Mouse (Mus musculus) common myeloid progenitor, adult 5-6 weeks (primary cell): ENCODE data around the gene Gjb5. TPM values are rescaled to one million over a fixed set of nuclear protein-coding genes. Genes with fewer than 3 reads are reported as not detected.

ENCODE experiments used
- ATAC-seq: replicated peaks from 2 replicates; pipeline ENCODE4 v1.8.0; 2016; ENCODE audit warnings: low read depth, mild to moderate bottlenecking, moderate TSS enrichment, inconsistent platforms; ENCODE audit not compliant: poor library complexity, severe bottlenecking
- total RNA-seq: library from RNA; stranded (forward); fragments of 200-1000, 187-1606 nt; gene quantifications from 2 replicates; pipeline ENCODE4 v1.2.3, GENCODE M21; 2017

The Gjb5 gene
- total RNA-seq, 1 experiment from 2014 or later = not detected

DNA sequence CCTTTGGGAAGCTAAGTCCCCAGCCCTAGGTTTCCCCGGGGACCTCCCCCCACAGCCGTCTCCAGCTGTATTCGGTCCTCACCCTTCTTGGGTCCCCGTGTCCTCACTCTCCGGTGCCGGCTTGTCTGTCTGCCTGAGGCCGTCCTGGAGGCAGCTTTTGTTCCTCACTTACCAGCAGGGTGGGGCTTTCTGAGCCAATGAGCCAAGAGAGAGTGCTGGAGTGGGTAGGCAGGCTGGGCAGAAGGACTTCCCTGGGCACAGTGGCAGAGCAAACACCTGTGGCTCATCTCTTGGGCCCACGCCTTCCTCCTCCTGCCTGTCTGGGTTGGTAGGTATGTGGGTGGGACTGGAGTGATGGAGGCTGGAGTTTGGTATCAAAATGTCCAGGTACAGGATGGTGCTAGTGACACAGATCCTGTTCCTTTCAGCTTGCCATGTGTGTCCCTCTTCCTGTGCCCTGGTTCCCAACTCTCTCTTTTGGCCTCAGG is 4.0 kb downstream of the Gjb5 start, which contains the start of gene Gjb4:
Gjb4 (minus strand) TSS at position 131 of the 488 bp plus-strand sequence.
- no peak for ATAC-seq

DNA sequence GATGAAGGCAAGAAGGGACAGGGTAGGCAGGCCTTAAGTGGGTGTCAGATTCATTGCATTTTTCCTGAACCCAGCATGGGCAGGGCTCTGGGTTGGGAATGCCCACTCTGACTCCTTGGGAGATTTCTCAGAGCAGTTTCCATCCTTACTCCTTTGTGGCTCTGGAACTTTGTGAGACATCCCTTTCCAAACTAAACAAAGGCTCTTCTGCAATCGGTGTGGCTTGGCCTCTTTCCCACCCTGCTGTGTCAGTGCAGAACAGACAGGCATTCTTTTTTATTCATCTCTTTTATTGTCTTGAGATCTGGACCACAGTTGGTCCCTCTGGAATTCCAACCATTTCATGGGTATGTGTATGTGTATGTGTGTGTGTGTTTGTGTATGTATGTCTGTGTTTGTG is 5.4 kb downstream of the Gjb5 start:
- no peak for ATAC-seq

DNA sequence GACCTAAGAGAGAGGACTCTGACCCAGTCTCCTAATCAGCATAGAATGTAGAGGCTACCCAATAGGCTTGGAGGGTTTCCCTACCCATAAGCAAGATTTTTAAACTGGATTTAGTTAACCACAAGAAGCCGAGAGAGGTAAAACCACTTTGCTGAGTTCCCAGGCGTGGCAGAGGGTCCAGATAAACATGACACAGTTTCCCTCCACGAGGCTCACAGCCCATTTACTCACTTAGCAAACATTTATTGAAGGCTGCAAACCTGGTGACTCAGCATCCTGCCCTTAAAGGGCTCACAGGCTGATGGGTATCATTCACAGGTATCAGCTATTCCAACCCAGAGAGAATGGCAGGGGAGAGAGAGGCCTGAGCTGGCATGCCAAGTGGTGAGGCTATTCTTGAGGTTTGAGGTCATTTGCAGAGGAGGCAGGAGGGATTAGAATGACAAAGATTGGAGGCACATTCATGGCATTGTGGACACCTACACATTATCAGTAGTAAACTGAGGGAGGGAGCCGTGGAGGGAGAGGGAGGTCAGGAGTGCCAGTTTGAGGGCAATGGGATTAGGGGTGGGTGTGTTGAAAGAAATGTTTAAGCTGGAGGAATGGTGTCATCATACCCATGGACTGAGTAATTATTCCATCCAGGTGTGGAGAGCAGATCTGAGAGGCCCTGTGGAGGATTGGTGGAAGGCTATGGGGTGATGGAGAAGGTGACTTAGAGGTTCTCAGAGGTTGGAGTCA is 8.3 kb downstream of the Gjb5 start:
- no peak for ATAC-seq

DNA sequence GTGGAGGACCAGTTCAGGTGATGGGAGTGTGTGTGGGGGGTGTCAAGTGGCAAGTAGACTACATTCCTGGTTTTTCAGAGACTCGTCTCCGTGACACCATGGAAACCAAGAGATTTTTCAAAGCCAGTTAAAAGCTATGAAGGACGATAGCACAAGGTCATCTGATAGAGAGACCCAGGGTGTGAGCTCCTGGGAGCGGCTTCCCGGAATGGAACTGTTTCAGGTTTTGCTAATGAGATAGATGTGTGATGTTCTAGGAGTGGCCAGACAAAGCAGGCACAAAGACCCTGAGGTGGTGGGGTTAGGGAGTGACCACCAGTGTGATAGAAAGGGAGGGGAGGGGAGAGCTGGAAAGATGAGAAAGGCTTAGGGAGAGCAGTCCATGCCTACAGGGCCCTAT is 13.0 kb downstream of the Gjb5 start:
- no peak for ATAC-seq

DNA sequence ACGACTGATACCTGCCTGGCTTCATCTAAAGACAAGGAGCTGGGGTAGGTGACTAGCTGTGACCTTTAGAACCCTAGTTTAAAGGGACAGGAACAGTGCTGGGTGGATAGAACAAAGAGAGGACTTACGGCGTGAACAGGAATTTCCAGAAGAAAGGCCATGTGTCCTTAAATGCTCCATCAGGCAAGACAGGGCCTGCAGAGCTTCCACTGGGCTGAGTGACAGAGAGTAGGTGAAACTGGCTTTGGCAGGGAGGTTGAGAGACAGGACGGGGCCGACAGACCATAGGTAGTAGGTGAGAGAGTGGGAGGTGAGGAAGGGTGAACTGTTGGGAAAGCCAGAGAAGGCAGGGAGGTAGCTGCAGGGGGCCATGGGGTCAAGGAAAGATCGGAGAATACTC is 16.6 kb downstream of the Gjb5 start:
- no peak for ATAC-seq

DNA sequence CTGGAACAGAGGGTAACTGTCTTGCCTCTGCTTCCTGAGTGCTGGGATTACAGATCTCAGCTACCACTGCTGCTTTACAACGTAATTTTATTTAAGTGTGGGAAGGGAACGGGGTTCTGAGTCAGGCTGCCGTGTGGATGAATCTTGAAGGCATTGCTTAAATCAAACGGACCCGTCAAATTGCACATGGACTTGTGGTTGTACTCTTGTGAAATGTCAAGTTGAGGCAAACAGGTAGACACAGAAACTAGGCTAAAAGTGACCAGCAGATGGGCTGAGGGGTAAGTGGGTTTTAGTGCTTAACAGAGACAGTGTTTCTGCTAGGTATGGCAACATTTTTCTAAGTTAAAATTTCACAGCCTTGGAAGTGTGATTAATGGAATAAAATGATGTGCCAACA is 20.3 kb downstream of the Gjb5 start:
- no peak for ATAC-seq

DNA sequence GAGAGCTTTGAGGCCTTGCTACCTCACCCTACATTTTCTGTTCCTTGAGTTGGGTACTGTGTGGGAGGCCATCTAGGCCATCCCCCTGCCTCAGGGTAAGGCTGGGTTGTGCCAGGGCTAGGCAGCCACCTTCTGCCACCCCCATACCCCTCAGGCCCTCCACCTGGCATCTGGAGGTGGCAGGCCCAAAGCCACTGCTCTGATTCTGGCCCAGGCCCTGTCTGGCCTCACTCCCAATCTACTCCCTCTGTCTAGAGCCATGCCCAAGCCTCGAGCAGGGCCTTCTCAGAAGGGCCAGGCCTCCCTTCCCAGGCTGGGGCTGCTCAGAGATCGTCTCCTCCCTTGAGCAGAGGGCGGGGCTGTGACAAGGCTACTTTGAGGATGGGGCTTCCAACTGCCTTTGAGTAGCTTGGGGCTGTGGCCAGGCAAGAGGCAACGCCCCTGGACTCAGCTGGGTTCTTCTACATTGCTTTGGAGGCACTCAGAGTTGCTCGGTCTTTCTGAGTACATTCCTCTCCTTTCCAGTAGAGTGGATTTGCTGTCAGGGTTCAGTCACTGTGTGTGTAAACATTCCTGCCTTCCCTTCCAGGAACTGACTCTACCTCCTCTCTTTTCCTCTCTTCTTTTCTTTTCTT is 23.0 kb downstream of the Gjb5 start:
- no peak for ATAC-seq

DNA sequence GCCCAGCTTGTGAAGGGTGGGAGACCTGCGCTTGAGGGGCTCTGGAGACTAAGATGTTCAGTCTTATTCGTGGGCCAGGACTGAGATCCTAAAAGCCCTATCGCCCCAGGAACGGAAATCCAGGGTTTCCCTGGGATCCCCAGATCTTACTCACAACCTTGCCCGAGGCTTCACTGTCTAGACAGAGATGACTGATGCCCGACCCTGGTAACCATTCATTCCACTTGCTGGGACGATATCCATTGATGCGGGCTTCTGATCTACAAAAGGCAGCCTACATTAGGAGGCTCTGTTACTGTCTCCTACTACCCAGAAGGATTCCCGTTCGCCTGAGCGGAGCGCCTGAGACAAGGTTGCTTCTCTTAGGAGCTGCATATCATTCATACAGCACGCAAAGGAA is 26.8 kb downstream of the Gjb5 start:
- ATAC-seq = no peak

DNA sequence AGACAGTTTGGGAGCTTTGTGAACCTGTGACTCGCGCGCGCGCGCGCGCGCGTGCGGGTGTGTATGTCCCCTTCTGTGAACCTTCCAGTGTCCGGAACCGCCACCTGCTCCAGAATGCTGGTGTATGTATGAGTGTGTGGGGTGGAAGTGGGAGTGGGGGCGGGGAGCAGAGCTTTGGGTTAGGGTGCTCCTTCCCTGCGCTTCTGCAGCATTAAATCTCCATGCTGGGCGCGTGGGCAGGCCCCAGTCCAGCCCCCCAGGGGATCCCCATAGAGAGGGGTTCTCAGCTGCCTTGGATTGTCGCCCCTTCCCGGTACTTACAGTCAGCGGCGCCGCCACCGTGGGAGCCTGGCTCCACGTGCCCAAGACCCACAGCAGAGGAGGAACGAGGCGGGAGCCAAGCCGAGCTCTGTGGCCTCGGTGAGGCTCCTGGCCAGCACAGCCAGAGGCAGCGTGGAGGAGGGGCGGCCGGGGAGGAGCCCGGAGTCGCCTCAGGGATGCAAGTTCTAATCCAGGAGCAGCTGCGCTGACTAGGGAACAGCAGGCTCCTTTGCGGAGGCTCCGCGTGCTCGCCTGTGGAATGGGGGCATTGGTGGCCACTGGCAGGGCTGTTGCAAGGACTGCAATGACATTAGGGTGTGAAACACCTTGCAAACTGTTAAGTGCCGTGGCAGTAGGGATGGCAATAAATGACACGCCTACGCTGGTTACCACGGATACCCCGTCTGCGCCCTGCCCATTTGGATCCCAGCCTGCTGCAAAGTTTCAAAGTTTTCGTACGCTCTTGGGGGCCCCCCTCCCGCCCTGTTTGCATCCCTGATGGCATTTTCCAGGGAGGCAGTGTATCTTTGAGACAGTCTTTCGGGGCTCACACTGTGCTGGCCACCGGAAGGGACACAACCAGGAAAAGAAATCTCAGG is 27.5 kb downstream of the Gjb5 start, which contains the start of gene Gjb3:
Gjb3 (minus strand) TSS at position 664 of the 920 bp plus-strand sequence.
- peak; percentile 30 for ATAC-seq

DNA sequence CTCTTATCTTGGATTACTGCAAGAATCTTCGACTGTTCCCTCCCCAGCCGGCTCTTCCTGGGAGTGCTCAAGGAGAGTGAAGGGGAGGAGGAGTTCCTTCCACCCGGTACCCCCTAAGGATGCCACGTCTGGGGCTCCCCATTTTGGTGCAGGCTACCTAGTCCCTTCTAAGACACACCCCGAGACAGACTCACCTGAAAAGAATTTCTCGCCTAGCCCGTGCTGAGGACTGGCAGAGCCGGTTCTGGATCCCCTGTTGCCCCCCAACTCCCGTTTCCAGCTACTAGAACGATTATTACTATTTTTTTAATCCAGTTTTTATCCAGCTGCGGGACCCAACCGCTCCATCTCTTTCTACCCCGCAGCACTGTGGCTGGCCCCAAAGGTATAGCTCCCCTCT is 28.2 kb downstream of the Gjb5 start:
- no peak for ATAC-seq

DNA sequence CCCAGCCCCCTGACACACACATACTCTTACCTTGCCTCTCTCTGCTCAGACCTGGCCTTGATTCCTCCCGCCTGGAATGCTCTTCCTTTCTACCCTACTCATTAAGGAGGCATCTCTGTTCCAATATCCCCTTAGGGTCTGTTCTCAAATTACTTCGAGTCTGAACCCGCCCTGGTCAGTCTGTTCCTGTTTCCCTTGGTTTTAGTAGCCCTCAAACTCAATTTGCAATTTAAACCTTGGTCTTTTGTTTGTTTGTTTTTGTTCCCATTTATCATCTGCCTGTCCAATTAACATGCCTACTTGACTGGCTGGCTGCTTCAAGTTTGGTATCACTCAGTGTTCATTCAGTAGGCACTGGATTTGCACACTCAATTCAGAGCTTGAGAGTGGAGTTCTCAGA is 28.9 kb downstream of the Gjb5 start:
- no peak for ATAC-seq

DNA sequence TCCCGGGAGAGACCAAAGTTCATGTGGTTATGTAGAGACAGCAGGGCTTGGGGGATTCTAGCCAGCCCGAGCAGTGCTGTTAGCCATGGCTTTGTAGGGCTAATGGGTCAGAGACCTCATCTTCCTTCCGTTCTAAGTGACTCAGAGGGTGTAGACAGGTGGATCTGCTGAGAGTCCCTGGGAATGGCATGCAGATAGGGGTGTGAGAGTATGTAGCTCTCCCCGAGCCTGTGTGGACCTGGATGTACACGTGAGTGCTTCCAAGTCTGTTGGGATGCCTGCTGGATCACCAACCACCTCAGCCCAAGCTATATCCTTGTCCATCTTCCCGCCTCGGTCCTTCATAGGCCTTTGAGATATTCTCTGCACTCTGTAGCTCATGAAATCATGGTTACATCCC is 29.6 kb downstream of the Gjb5 start:
- ATAC-seq = no peak

DNA sequence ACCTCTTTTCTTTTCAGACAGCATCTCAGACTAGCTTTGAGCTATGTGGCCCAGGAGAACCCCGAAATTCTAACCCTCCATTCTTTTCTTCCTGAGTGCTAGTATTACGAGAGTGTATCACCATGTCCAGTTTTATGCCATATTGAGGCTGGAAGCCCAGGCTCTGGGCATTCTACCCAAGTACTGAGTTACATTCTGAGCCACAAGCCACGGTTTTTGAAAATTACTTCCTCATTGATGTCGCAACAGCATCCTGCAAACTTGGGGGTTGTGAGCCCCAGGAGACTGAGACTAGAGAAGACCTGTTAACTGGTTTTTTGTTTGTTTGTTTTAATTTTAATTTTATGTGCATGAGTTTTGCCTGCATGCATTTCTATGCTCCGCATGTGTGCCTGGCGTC is 30.2 kb downstream of the Gjb5 start:
- ATAC-seq = peak; percentile 71

DNA sequence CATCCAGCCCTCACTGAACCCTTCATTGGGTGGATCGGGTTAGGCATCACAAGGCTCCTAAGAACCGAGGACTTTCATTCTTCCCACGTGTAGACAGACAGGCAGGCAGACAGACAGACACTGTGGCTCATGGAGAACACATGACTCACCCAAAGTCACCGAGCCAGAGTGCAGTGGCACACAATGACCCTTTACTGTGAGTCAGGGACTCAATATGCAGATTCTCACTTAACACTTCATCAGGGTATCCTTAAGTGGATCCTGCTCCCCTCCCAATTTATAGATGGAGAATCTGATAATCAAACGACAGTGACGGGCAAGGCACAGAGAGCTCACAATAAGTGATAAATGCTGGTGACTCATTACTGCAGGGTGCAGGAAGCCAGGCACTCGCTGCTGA is 30.7 kb downstream of the Gjb5 start:
- no peak for ATAC-seq

DNA sequence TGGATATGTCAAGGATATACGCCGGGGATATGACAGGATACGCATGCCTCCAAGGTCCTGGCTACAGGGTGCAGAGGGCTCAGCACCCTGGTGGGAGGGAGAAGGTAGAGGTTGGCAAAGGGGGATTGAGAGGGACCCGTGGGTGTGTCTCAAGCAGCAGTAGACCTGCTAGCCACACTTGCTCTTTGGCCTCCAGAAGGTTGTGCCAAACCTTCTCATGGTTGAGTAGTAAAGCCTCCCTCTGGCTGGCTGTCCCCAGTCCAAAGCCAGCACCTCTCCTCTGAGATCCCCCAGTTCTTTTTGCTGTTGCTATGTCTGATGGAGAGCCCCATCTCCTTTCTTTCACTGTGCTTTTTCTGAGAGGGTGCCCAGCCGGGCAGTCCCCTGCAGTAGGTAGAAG is 32.7 kb downstream of the Gjb5 start:
- ATAC-seq = no peak

DNA sequence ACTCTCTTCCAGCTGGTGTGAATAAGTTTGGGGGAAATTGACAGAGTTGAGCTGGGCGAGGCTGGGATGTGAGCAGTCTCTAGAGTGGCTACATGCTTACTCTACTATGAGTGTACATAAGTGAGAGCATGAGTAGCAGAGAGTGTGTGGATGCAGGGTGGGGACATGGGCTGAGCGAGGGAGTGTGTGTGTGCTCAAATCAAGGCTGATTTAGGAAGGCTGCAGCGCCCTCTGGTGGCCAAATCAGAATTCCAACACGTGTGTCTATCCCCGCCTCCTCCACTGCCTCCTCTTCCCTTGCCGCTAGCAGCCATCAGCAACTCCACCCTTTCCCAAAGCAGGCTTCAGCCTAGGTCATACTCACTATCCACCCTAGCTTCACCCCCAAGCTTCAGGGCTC is 33.2 kb downstream of the Gjb5 start:
- ATAC-seq = peak; percentile 75

DNA sequence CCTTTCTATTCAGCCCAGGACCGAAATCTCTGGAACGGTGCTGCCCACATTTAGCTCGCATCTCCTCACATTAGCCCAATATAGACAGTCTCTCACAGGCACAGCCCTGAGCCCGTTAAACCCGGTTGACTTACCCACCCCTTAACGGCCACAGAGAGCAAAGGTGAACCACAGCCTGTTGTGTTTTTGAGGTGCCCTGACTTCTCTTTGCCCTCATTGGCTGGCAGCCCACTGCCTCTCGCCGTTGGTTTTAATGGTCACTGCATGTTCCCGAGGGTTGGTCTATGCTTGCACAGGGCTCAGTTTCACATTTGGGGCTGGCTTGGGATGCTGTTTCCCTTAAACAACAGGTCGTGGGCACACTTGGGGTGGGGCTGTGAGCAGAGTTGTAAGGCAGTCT is 33.7 kb downstream of the Gjb5 start:
- ATAC-seq = no peak

DNA sequence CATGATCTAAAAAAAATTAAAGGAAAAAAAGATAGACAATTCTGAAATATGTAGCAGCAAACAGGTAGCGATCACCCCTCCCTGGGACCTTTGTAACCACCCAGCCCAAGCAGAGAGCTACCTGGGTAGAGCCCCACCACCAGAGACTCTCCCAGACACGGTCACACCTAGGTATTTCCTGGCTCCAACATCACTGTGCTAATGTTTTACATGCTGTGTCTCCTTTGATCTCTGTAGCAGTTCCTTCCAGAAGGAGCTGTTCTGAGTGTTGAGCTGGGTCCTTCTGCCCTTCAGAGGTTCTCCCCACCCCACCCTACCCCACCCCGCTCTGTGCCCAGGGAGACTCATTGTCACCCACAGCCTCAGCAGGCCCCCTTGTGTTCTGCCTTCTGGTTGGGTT is 34.3 kb downstream of the Gjb5 start:
- ATAC-seq = no peak

DNA sequence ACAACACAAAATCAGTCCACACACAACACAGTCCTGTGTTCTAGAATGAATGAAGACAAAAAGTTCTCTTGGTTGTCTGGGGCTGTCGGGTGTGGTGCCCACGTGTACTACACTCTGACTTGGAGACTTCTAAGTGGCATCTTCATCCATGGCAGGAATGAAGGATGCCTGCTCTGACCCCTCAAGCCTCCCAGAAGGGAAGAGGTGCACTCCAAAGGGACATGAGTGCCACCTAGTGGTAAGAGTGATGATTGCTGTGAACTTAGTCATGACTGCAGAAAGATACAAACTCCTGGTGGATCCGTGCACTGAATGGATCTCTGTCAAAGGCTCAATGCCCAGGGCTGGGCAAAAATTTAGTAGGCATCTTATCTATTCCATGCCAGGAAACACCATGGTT is 38.4 kb downstream of the Gjb5 start:
- ATAC-seq = peak; percentile 81

DNA sequence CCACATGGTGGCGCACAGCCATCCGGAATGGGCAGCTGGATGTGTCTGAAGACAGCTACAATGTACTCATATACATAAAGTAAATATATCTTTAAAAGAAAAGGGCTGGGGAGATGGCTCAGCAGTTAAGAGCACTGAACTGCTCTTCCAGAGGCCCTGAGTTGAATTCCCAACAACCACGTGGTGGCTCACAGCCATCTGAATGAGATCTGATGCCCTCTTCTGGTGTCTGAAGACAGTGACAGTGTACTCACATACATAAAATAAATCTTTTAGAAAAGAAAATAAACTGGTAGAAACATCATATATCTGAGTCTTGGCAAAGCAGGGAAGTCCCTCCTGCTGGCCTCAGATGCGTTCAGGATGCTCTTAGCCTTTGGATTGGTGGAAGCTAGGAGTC is 40.8 kb downstream of the Gjb5 start:
- no peak for ATAC-seq

DNA sequence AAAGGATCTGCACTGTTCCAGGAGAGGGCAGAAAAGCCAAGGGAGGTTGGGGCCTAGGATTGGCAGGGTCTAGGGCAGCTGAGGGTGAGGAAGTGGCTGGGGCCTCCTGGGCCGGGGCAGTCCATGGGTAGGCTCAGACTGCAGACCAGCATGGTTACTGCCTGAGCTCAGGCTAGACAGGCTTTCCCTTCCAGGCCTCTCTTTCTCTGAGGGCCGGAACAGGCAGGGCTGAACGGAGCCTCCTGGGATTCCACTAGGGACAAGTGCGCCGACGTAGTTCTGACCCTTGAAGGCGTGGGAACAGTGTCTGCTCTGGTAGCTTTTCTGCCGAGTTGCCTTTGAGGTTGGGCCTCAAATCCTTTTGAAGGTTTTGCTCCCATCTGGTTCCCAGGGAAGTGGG is 42.2 kb downstream of the Gjb5 start:
- ATAC-seq = no peak
